Mouse (Mus musculus): ENCODE results near the gene Ankrd39. TPM values are rescaled to one million over a fixed set of nuclear protein-coding genes. Genes with fewer than 3 reads are reported as not detected.

Gene Ankrd39
- polyA plus RNA-seq, 1 experiment from 2014 or later = 26.8 TPM

- Histone ChIP-seq H3K27ac (ENCODE audit: low read length) (peak overlapping the region; percentile 33; the same call in 1 of the 2 replicates), H3K4me1 (ENCODE audit: control insufficient read depth, insufficient read depth, low read length) (peaks cover 32% of the 10 kb centered on the region), H3K4me2 (ENCODE audit: low read depth, low read length) (no peak overlapping the region), H3K9me3 (ENCODE audit: control insufficient read depth, low read length) (no peaks in the 10 kb centered on the region), H3K27me3 (replicated peaks; ENCODE audit: control insufficient read depth, insufficient read depth, low read length) (no peaks in the 10 kb centered on the region), H3K36me3 (ENCODE audit: control insufficient read depth, insufficient read depth, low read length) (peaks cover 32% of the 10 kb centered on the region), H3K9ac (ENCODE audit: low read depth, low read length) (peak overlapping the region; percentile 16; the same call in 1 of the 2 replicates), H3K4me3 (ENCODE audit: low read length) (no peak overlapping the region)
- 55% methylated on average over 8 of the region's 8 CpGs for WGBS
- ATAC-seq = no peak
Measured at GRCm38 (mm10) chr1:36548771-36549170, 1.5 kb upstream of the Ankrd39 start.

- Histone ChIP-seq H3K36me3 (ENCODE audit: control insufficient read depth, insufficient read depth, low read length) (peaks cover 25% of the 10 kb centered on the region), H3K9me3 (ENCODE audit: control insufficient read depth, low read length) (no peaks in the 10 kb centered on the region), H3K9ac (ENCODE audit: low read depth, low read length) (0 out of 2 replicates have a peak overlapping the region, but pooled peaks have one; percentile 21), H3K27ac (ENCODE audit: low read length) (peak overlapping the region; percentile 65), H3K4me1 (ENCODE audit: control insufficient read depth, insufficient read depth, low read length) (peaks cover 29% of the 10 kb centered on the region), H3K4me3 (ENCODE audit: low read length) (no peak overlapping the region), H3K4me2 (ENCODE audit: low read depth, low read length) (no peak overlapping the region), H3K27me3 (replicated peaks; ENCODE audit: control insufficient read depth, insufficient read depth, low read length) (no peaks in the 10 kb centered on the region)
- WGBS = 37% methylated on average over 9 of the region's 9 CpGs
- no peak for ATAC-seq
Measured at GRCm38 (mm10) chr1:36547981-36548598, 845 bp upstream of the Ankrd39 start.

GRCm38 (mm10) chr1:36545845-36546600, 1.2 kb downstream of the Ankrd39 start:
- no peaks in the 10 kb centered on the region for H3K27me3 ChIP-seq (replicated peaks; ENCODE audit: control insufficient read depth, insufficient read depth, low read length)
- no peak for ATAC-seq
- H3K9me3 ChIP-seq (ENCODE audit: control insufficient read depth, low read length) = no peaks in the 10 kb centered on the region
- peaks cover 29% of the 10 kb centered on the region for H3K4me1 ChIP-seq (ENCODE audit: control insufficient read depth, insufficient read depth, low read length)
- H3K36me3 ChIP-seq (ENCODE audit: control insufficient read depth, insufficient read depth, low read length) = peaks cover 22% of the 10 kb centered on the region
- H3K9ac ChIP-seq (ENCODE audit: low read depth, low read length) = peak overlapping the region; percentile 84
- H3K4me2 ChIP-seq (ENCODE audit: low read depth, low read length) = peak overlapping the region; percentile 84
- WGBS = 64% methylated on average over 19 of the region's 19 CpGs
- peak overlapping the region; percentile 79 for H3K4me3 ChIP-seq (ENCODE audit: low read length)
- no peak overlapping the region for H3K27ac ChIP-seq (ENCODE audit: low read length)

GRCm38 (mm10) chr1:36545382-36545781, 1.9 kb downstream of the Ankrd39 start:
- H3K9me3 ChIP-seq (ENCODE audit: control insufficient read depth, low read length) = no peaks in the 10 kb centered on the region
- no peaks in the 10 kb centered on the region for H3K27me3 ChIP-seq (replicated peaks; ENCODE audit: control insufficient read depth, insufficient read depth, low read length)
- 0 out of 2 replicates have a peak overlapping the region, but pooled peaks have one; percentile 3 for H3K9ac ChIP-seq (ENCODE audit: low read depth, low read length)
- H3K27ac ChIP-seq (ENCODE audit: low read length) = no peak overlapping the region
- 70% methylated on average over 2 of the region's 2 CpGs for WGBS
- ATAC-seq = no peak
- H3K4me3 ChIP-seq (ENCODE audit: low read length) = no peak overlapping the region
- no peak overlapping the region for H3K4me2 ChIP-seq (ENCODE audit: low read depth, low read length)
- H3K36me3 ChIP-seq (ENCODE audit: control insufficient read depth, insufficient read depth, low read length) = peaks cover 22% of the 10 kb centered on the region
- peaks cover 29% of the 10 kb centered on the region for H3K4me1 ChIP-seq (ENCODE audit: control insufficient read depth, insufficient read depth, low read length)

GRCm38 (mm10) chr1:36542925-36543324, 4.3 kb downstream of the Ankrd39 start:
- no peak for ATAC-seq
- WGBS = 95% methylated on average over 9 of the region's 9 CpGs
- peaks cover 16% of the 10 kb centered on the region for H3K36me3 ChIP-seq (ENCODE audit: control insufficient read depth, insufficient read depth, low read length)

GRCm38 (mm10) chr1:36541844-36542243, 5.4 kb downstream of the Ankrd39 start:
- Histone ChIP-seq H3K9ac (ENCODE audit: low read depth, low read length) (no peak overlapping the region), H3K4me1 (ENCODE audit: control insufficient read depth, insufficient read depth, low read length) (peaks cover 11% of the 10 kb centered on the region), H3K9me3 (ENCODE audit: control insufficient read depth, low read length) (no peaks in the 10 kb centered on the region), H3K4me2 (ENCODE audit: low read depth, low read length) (no peak overlapping the region), H3K27me3 (replicated peaks; ENCODE audit: control insufficient read depth, insufficient read depth, low read length) (no peaks in the 10 kb centered on the region), H3K4me3 (ENCODE audit: low read length) (no peak overlapping the region), H3K36me3 (ENCODE audit: control insufficient read depth, insufficient read depth, low read length) (peaks cover 16% of the 10 kb centered on the region), H3K27ac (ENCODE audit: low read length) (no peak overlapping the region)
- WGBS = 97% methylated on average over 16 of the region's 16 CpGs
- no peak for ATAC-seq

More at GRCm38 (mm10) chr1:36542925-36543324, 4.3 kb downstream of the Ankrd39 start:
- H3K27me3 ChIP-seq (replicated peaks; ENCODE audit: control insufficient read depth, insufficient read depth, low read length) = no peaks in the 10 kb centered on the region
- H3K27ac ChIP-seq (ENCODE audit: low read length) = no peak overlapping the region
- no peak overlapping the region for H3K4me2 ChIP-seq (ENCODE audit: low read depth, low read length)
- no peaks in the 10 kb centered on the region for H3K9me3 ChIP-seq (ENCODE audit: control insufficient read depth, low read length)
- H3K4me1 ChIP-seq (ENCODE audit: control insufficient read depth, insufficient read depth, low read length) = peaks cover 16% of the 10 kb centered on the region
- no peak overlapping the region for H3K4me3 ChIP-seq (ENCODE audit: low read length)
- no peak overlapping the region for H3K9ac ChIP-seq (ENCODE audit: low read depth, low read length)

- Histone ChIP-seq H3K9ac (ENCODE audit: low read depth, low read length) (no peak overlapping the region), H3K27me3 (replicated peaks; ENCODE audit: control insufficient read depth, insufficient read depth, low read length) (no peaks in the 10 kb centered on the region), H3K4me3 (ENCODE audit: low read length) (no peak overlapping the region), H3K4me1 (ENCODE audit: control insufficient read depth, insufficient read depth, low read length) (peaks cover 4% of the 10 kb centered on the region; the same call in 1 of the 2 replicates), H3K36me3 (ENCODE audit: control insufficient read depth, insufficient read depth, low read length) (peaks cover 16% of the 10 kb centered on the region), H3K9me3 (ENCODE audit: control insufficient read depth, low read length) (no peaks in the 10 kb centered on the region), H3K4me2 (ENCODE audit: low read depth, low read length) (no peak overlapping the region), H3K27ac (ENCODE audit: low read length) (no peak overlapping the region)
- WGBS = 91% methylated on average over 12 of the region's 12 CpGs
- ATAC-seq = no peak
Measured at GRCm38 (mm10) chr1:36540807-36541206, 6.4 kb downstream of the Ankrd39 start.

- no peaks in the 10 kb centered on the region for H3K27me3 ChIP-seq (replicated peaks; ENCODE audit: control insufficient read depth, insufficient read depth, low read length)
- H3K9me3 ChIP-seq (ENCODE audit: control insufficient read depth, low read length) = no peaks in the 10 kb centered on the region
- H3K4me3 ChIP-seq (ENCODE audit: low read length) = no peak overlapping the region
- H3K9ac ChIP-seq (ENCODE audit: low read depth, low read length) = no peak overlapping the region
- WGBS = 92% methylated on average over 11 of the region's 11 CpGs
- no peak overlapping the region for H3K27ac ChIP-seq (ENCODE audit: low read length)
- H3K4me2 ChIP-seq (ENCODE audit: low read depth, low read length) = no peak overlapping the region
- no peaks in the 10 kb centered on the region for H3K4me1 ChIP-seq (ENCODE audit: control insufficient read depth, insufficient read depth, low read length)
- ATAC-seq = no peak
- peaks cover 16% of the 10 kb centered on the region for H3K36me3 ChIP-seq (ENCODE audit: control insufficient read depth, insufficient read depth, low read length)
Measured at GRCm38 (mm10) chr1:36540132-36540531, 7.1 kb downstream of the Ankrd39 start.

GRCm38 (mm10) chr1:36539186-36539585, 8.1 kb downstream of the Ankrd39 start, which contains the start of gene Gm42417:
Gm42417 (minus strand) TSS chr1:36539429.
- peak within 1 kb of the TSS; percentile 49; the same call in 1 of the 2 replicates for H3K9ac ChIP-seq (ENCODE audit: low read depth, low read length)
- peak; percentile 79 for ATAC-seq
- H3K9me3 ChIP-seq (ENCODE audit: control insufficient read depth, low read length) = no peaks in the 10 kb centered on the region
- H3K4me3 ChIP-seq (ENCODE audit: low read length) = no peak within 1 kb of the TSS
- no peak within 1 kb of the TSS for H3K4me2 ChIP-seq (ENCODE audit: low read depth, low read length)
- no peaks in the 10 kb centered on the region for H3K4me1 ChIP-seq (ENCODE audit: control insufficient read depth, insufficient read depth, low read length)
- peak within 1 kb of the TSS; percentile 54 for H3K27ac ChIP-seq (ENCODE audit: low read length)
- no peaks in the 10 kb centered on the region for H3K27me3 ChIP-seq (replicated peaks; ENCODE audit: control insufficient read depth, insufficient read depth, low read length)
- WGBS = 37% methylated on average over 9 of the region's 9 CpGs
- peaks cover 16% of the 10 kb centered on the region for H3K36me3 ChIP-seq (ENCODE audit: control insufficient read depth, insufficient read depth, low read length)

Data from intestine, embryonic 16.5 days (tissue).